ENCODE assay signal across 27 mouse cellular contexts in the genomic region with DNA sequence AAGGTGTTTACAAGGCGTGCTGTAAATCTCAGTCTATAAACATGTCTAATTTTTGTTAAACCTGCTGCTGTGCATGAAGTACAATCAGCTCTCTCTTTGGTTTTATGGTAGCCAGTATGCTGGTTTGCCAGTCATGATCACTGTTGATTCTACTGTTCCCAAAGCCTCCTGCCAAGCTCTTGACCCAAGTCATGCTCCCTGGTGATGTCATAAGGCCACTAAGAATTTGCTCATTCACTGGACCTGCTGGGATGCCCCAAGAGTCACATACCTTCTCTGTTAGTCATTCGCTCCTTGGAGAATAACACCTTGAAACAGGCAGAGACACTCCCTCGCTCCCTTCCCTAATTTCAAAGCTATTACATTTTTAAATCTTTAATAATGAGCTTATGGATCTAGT.
DNase-seq lines count a peak whose midpoint lies in the region; ATAC-seq lines count a peak whose summit lies in the region.
"Had no signal": no experiment of that assay in that cellular context is flagged by ENCODE, and none has a peak within 500 bp of the region (broad histone marks: within the 10 kb centered on the region; RNA-seq: fewer than 3 reads in every experiment).

No protein-coding gene starts in this region.

- intact Hi-C loops in left cerebral cortex, postnatal 10 days (cut with DNase I): no loop called here

- DNase-seq in embryo, embryonic 11.5 days (ENCODE audit: low read depth, low spot score): peak; percentile 4
- no peak for DNase-seq in embryo, embryonic 10.5 days (ENCODE audit: low spot score)
- peak; percentile 53 for DNase-seq in lung, postnatal 36 days
- DNase-seq in lung, postnatal 10 days: no peak
- DNase-seq in fibroblast of lung, adult 2 months (ENCODE audit: low read depth): peak; percentile 38
- no peak for DNase-seq in thymus, postnatal 25 days
- DNase-seq in left cerebral cortex, postnatal 10 days (ENCODE audit: extremely low spot score in 1 of 2, low spot score in 2 of 2): no peak
- DNase-seq: adrenal gland, postnatal 25 days; cerebellum, adult 18-20 months; cerebellum, postnatal 10 days; gastrocnemius, adult 2 months; gastrocnemius, postnatal 36 days; heart, adult 18-20 months; heart, postnatal 36 days; kidney, adult 2 months; kidney, postnatal 36 days; liver, embryonic 13.5 days; lung, embryonic 14.5 days; right cerebral cortex, adult 18-20 months; right cerebral cortex, postnatal 4 days; thymus, adult 18-20 months; thymus, postnatal 36 days had no signal

- ATAC-seq in erythroid progenitor cell, adult 5-6 weeks (replicated peaks; ENCODE audit: low FRiP score, poor library complexity, severe bottlenecking): no peak
- ATAC-seq: CD4-positive, CD25-positive, alpha-beta regulatory T cell, adult 4 months; forebrain, embryonic 15.5 days; hindbrain, postnatal 0 days; intestine, embryonic 15.5 days had no signal

Comparison
In these comparisons a context has a peak if more than half of its experiments do, and no peak if none do; other contexts are left out.
1. DNase-seq: peak in embryo, embryonic 11.5 days (single experiment), lung, postnatal 36 days (single experiment) and fibroblast of lung, adult 2 months (single experiment); none in embryo, embryonic 10.5 days (single experiment), lung, postnatal 10 days (single experiment), thymus, postnatal 25 days (single experiment) and left cerebral cortex, postnatal 10 days (0 of 2).